Mouse (Mus musculus) forebrain, embryonic 14.5 days (tissue): ENCODE results near the gene Eif4g1. TPM values are rescaled to one million over a fixed set of nuclear protein-coding genes. Genes with fewer than 3 reads are reported as not detected.

Experiments
- ATAC-seq: fragments of 200-750 bp; cut with Nextera tagmentation; 2 replicates; pipeline ENCODE4 v1.8.0; 2017; ENCODE audit warnings: mild to moderate bottlenecking, moderate library complexity
- DNase-seq: peaks from one replicate; pipeline ENCODE4 v3.0.0-alpha.2; 2015; ENCODE audit warnings: low spot score
- H3K27ac ChIP-seq: fragments of 300-500 bp; sonication (generic); 2 replicates; pipeline ENCODE4 v1.5.1; 2014; ENCODE audit warnings: low read depth, mild to moderate bottlenecking, control low read depth, low read length, moderate library complexity
- H3K27me3 ChIP-seq: fragments of 300-500 bp; sonication (generic); replicated peaks from 2 replicates; pipeline ENCODE4 v1.6.1; 2014; ENCODE audit warnings: low read length, control low read depth, mixed read lengths; ENCODE audit not compliant: control insufficient read depth, insufficient read depth
- H3K36me3 ChIP-seq: fragments of 300-500 bp; sonication (generic); 2 replicates; pipeline ENCODE4 v1.6.1; 2014; ENCODE audit warnings: low read length, control low read depth; ENCODE audit not compliant: control insufficient read depth, insufficient read depth
- H3K4me1 ChIP-seq: fragments of 300-500 bp; sonication (generic); 2 replicates; pipeline ENCODE4 v1.6.1; 2014; ENCODE audit warnings: antibody characterized with exemption, low read length, control low read depth; ENCODE audit not compliant: control insufficient read depth, insufficient read depth
- H3K4me2 ChIP-seq: fragments of 300-500 bp; sonication (generic); 2 replicates; pipeline ENCODE4 v1.6.1; 2014; ENCODE audit warnings: mild to moderate bottlenecking, control low read depth, low read length
- H3K4me3 ChIP-seq: fragments of 300-500 bp; sonication (generic); 2 replicates; pipeline ENCODE4 v1.5.1; 2014; ENCODE audit warnings: low read depth, low read length, control low read depth
- H3K9ac ChIP-seq: fragments of 300-500 bp; sonication (generic); 2 replicates; pipeline ENCODE4 v1.6.1; 2014; ENCODE audit warnings: mild to moderate bottlenecking, low read length, control low read depth, moderate library complexity
- H3K9me3 ChIP-seq: fragments of 300-500 bp; sonication (generic); replicated peaks from 2 replicates; pipeline ENCODE4 v1.6.1; 2016; ENCODE audit warnings: low read length, control low read depth, mixed read lengths; ENCODE audit not compliant: control insufficient read depth
- WGBS: fragments of 180-500 bp; shearing (Covaris S2); extraction: QIAGEN DNeasy Blood & Tissue Kit; methylation state at CpG from one replicate; pipeline ENCODE4 v1.1.7; 2014; 5-methylcytosine and 5-hydroxymethylcytosine counted together
- polyA plus RNA-seq: library from polyadenylated mRNA; unstranded; fragments of >200 nt; fragmentation: Nextera tagmentation; extraction: Ambion mirVana; gene quantifications from 2 replicates; pipeline ENCODE4 v1.2.1, GENCODE M21; 2014

Gene Eif4g1
- polyA plus RNA-seq, 1 experiment from 2014 or later, result 97.6 TPM

DNA sequence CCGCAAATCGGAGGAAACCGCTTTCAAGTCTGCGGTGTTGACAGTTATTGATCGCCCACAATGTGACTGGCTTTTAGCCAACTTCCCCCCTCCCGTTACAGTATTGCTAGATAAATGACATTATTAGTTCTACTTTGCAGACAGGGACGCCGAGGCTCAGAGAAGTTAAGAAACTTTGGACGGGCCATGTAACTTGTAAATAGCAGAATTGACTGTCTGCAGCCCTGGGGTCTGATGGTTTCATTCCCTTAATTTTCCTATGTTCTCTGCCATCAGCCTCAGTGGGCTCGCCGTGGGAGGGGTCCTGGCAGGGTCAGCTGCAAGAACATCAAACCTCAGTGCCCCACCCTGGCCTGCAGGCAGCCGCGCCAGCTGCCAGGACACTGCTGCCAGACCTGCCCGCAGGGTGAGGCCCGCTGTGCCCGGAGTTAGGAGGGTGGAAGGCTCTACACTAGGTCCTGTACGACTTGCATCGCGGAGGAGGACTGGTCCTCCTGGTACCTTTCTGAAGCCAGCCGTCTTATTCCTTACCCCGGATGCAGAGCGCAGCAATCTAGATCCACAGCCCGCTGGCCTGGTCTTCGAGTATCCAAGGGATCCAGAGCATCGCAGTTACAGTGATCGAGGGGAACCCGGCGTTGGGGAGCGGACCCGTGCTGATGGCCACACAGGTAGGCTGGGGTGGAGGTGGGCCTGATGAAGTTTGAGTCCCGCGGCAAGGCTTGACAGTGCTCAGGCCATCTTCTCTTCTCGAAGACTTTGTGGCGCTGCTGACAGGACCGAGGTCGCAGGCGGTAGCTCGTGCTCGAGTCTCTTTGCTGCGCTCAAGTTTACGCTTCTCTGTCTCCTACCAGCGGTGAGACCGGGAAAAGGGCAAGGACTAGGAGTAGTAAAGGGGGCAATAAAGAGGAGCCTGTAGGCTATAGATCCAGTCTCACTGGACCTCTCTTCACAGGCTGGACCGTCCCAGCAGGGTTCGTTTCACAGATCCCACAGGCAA is 65.9 kb downstream of the Eif4g1 start, which contains the start of gene Thpo:
Gene Thpo, minus strand, starts transcription at position 781 of the 1,000 bp plus-strand sequence.
- Histone ChIP-seq H3K9me3 (no peaks in the 10 kb centered on the region), H3K4me2 (peak within 1 kb of the TSS; percentile 98), H3K27me3 (peaks cover 21% of the 10 kb centered on the region), H3K4me1 (peaks cover 7% of the 10 kb centered on the region), H3K4me3 (peak within 1 kb of the TSS; percentile 63), H3K27ac (no peak within 1 kb of the TSS), H3K9ac (peak within 1 kb of the TSS; percentile 83), H3K36me3 (0 out of 2 replicates have a peak, but pooled peaks cover 3% of the 10 kb centered on the region)
- no peak for ATAC-seq
- WGBS, result 4% methylated on average over 45 of the region's 45 CpGs
- DNase-seq, result peak; percentile 24

DNA sequence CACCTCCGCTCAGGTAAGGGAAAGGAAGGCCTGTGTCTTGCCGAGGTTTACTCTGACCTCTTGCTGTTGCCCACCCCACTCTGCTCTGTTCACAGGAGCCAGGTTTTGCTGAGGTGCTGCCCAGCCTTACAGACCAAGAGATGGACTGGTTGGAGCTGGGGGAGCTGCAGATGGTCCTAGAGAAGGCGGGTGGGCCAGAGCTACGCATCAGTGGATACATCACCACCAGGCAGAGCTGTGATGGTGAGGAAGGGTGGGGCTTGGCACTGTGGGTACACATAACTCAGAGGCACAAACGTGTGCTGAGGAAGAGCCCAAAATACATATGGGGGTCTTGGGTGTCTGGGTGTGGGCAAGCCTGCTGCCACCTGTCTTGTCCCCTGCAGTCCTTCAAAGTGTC is 67.5 kb downstream of the Eif4g1 start:
- 79% methylated on average over 5 of the region's 5 CpGs for WGBS
- no peak overlapping the region for H3K4me2 ChIP-seq
- H3K27me3 ChIP-seq, result peaks cover 21% of the 10 kb centered on the region
- no peak overlapping the region for H3K27ac ChIP-seq
- no peak overlapping the region for H3K9ac ChIP-seq
- DNase-seq (no peak), ATAC-seq (no peak)
- peaks cover 7% of the 10 kb centered on the region for H3K4me1 ChIP-seq
- no peak overlapping the region for H3K4me3 ChIP-seq
- 0 out of 2 replicates have a peak, but pooled peaks cover 3% of the 10 kb centered on the region for H3K36me3 ChIP-seq
- no peaks in the 10 kb centered on the region for H3K9me3 ChIP-seq

DNA sequence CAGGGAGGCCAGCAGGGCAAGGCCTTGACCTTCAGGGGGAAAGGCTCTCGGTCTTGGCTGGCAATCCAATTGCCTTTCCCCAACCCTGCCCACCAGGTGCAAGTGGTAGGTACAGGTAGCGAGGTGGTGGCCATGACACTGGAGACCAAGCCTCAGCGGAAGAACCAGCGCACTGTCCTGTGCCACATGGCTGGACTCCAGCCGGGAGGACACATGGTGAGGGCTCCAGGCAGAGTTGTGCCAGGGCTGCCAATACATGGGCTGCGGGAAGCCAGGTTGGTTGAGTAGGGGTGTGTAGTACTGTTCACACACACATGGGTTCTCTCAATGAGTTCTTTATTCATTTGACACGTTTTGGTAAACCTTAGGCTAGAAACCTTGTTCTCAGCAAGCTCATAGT is 68.1 kb downstream of the Eif4g1 start:
- no peak overlapping the region for H3K9ac ChIP-seq
- H3K4me2 ChIP-seq, result no peak overlapping the region
- H3K36me3 ChIP-seq, result 0 out of 2 replicates have a peak, but pooled peaks cover 3% of the 10 kb centered on the region
- DNase-seq, result no peak
- H3K4me3 ChIP-seq, result no peak overlapping the region
- WGBS, result 89% methylated on average over 7 of the region's 7 CpGs
- no peak for ATAC-seq
- no peak overlapping the region for H3K27ac ChIP-seq
- H3K9me3 ChIP-seq, result no peaks in the 10 kb centered on the region
- H3K27me3 ChIP-seq, result peaks cover 21% of the 10 kb centered on the region
- peaks cover 7% of the 10 kb centered on the region for H3K4me1 ChIP-seq

DNA sequence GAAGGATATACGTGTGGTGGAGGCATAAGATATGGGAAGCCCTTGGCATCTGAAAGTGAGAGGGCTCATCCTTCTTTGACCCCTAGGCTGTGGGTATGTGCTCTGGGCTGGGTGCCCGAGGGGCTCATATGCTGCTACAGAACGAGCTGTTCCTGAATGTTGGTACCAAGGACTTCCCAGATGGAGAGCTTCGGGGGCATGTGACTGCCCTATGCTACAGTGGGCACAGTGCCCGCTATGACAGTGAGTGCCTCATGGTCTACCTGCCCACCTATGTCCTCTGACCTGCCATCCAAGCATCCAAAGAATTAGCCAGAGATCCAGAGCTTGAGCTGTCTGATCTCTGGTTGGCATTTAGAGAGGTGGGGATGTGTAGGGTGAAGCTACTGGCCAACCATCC is 68.7 kb downstream of the Eif4g1 start:
- no peak overlapping the region for H3K9ac ChIP-seq
- WGBS, result 88% methylated on average over 5 of the region's 5 CpGs
- no peaks in the 10 kb centered on the region for H3K9me3 ChIP-seq
- no peak overlapping the region for H3K4me3 ChIP-seq
- H3K27ac ChIP-seq, result no peak overlapping the region
- no peak overlapping the region for H3K4me2 ChIP-seq
- peaks cover 21% of the 10 kb centered on the region for H3K27me3 ChIP-seq
- peaks cover 7% of the 10 kb centered on the region for H3K4me1 ChIP-seq
- no peak for DNase-seq
- ATAC-seq, result no peak
- H3K36me3 ChIP-seq, result 0 out of 2 replicates have a peak, but pooled peaks cover 3% of the 10 kb centered on the region

DNA sequence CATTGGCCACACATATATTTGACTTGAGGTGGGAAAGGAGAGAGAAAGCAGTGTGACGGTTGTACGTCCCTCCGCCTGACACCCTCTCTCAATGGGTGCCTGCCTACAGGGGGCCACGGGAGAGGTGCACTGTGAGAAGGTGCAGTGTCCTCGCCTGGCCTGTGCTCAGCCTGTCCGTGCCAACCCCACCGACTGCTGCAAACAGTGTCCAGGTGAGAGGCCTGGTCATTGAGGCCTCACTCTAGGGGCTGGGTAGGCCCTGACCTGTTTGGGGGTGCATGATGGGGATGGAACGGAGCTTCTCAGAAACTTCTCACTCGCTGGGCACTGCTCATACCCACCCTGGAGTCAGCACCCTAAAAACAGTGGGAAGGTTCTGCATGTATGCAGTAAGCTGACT is 71.7 kb downstream of the Eif4g1 start:
- Histone ChIP-seq H3K9ac (no peak overlapping the region), H3K4me2 (no peak overlapping the region), H3K4me3 (no peak overlapping the region), H3K27me3 (peaks cover 8% of the 10 kb centered on the region), H3K27ac (no peak overlapping the region), H3K36me3 (0 out of 2 replicates have a peak, but pooled peaks cover 3% of the 10 kb centered on the region), H3K4me1 (no peaks in the 10 kb centered on the region), H3K9me3 (no peaks in the 10 kb centered on the region)
- DNase-seq, result no peak
- 91% methylated on average over 9 of the region's 9 CpGs for WGBS
- no peak for ATAC-seq

Other genes with a start within 250 kb of the Eif4g1 start
- 96.7 and 120 TPM in 2 replicates for gene Abcc5, start 241.9 kb upstream of the Eif4g1 start, polyA plus RNA-seq
- gene Eif2b5, start 169.5 kb upstream of the Eif4g1 start, polyA plus RNA-seq, result 90.3 and 92.1 TPM in 2 replicates
- gene Dvl3, start 151.3 kb upstream of the Eif4g1 start, polyA plus RNA-seq, result 25.3 and 26.0 TPM in 2 replicates
- 1,206 and 1,335 TPM in 2 replicates for gene Ap2m1, start 132.8 kb upstream of the Eif4g1 start, polyA plus RNA-seq
- 64.8 and 74.4 TPM in 2 replicates for gene Abcf3, start 119.7 kb upstream of the Eif4g1 start, polyA plus RNA-seq
- 1.3 and 4.1 TPM in 2 replicates for gene Vwa5b2, start 78.8 kb upstream of the Eif4g1 start, polyA plus RNA-seq
- 18.2 and 24.8 TPM in 2 replicates for gene Eef1akmt4, start 56.7 kb upstream of the Eif4g1 start, polyA plus RNA-seq
- gene Gm49333, start 56.7 kb upstream of the Eif4g1 start, polyA plus RNA-seq, result 0.17 TPM in 1 of 2 replicates, not detected in the other
- 34.9 and 44.4 TPM in 2 replicates for gene Alg3, start 56.6 kb upstream of the Eif4g1 start, polyA plus RNA-seq
- 18.6 and 18.9 TPM in 2 replicates for gene Camk2n2, start 47.0 kb upstream of the Eif4g1 start, polyA plus RNA-seq
- gene Ece2, start 38.5 kb upstream of the Eif4g1 start, polyA plus RNA-seq, result 5.3 and 6.0 TPM in 2 replicates
- gene Psmd2, start 16.7 kb upstream of the Eif4g1 start, polyA plus RNA-seq, result 354 and 377 TPM in 2 replicates
- 51.5 and 55.5 TPM in 2 replicates for gene Fam131a, start 24.9 kb downstream of the Eif4g1 start, polyA plus RNA-seq
- gene Polr2h, start 49.4 kb downstream of the Eif4g1 start, polyA plus RNA-seq, result 112 and 126 TPM in 2 replicates
- gene Clcn2, start 49.4 kb downstream of the Eif4g1 start, polyA plus RNA-seq, result 11.9 and 15.2 TPM in 2 replicates
- 2.6 and 3.8 TPM in 2 replicates for gene Chrd, start 64.8 kb downstream of the Eif4g1 start, polyA plus RNA-seq
- 0.25 and 0.62 TPM in 2 replicates for gene Thpo, start 66.2 kb downstream of the Eif4g1 start, polyA plus RNA-seq